Mouse (Mus musculus) stomach, embryonic 14.5 days (tissue): ENCODE measurements around the gene Gtf2h3. TPM values are rescaled to one million over a fixed set of nuclear protein-coding genes. Genes with fewer than 3 reads are reported as not detected.

Experiments
- ATAC-seq: fragments of 200-750 bp; cut with Nextera tagmentation; 2 replicates; pipeline ENCODE4 v1.8.0; 2017; ENCODE audit warnings: low read depth, moderate TSS enrichment; ENCODE audit not compliant: insufficient number of reproducible peaks, insufficient read depth, low FRiP score
- H3K27ac ChIP-seq: fragments of 300-500 bp; sonication (generic); 2 replicates; pipeline ENCODE4 v1.5.1; 2014; ENCODE audit warnings: mild to moderate bottlenecking, low read length, moderate library complexity, mixed read lengths
- H3K27me3 ChIP-seq: fragments of 300-500 bp; sonication (generic); 2 replicates; pipeline ENCODE4 v1.6.1; 2014; ENCODE audit warnings: low read length, control low read depth, mixed read lengths; ENCODE audit not compliant: control insufficient read depth, insufficient read depth
- H3K36me3 ChIP-seq: fragments of 300-500 bp; sonication (generic); 2 replicates; pipeline ENCODE4 v1.6.1; 2014; ENCODE audit warnings: mild to moderate bottlenecking, control low read depth, low read length, moderate library complexity, mixed read lengths; ENCODE audit not compliant: control insufficient read depth, insufficient read depth
- H3K4me1 ChIP-seq: fragments of 300-500 bp; sonication (generic); 2 replicates; pipeline ENCODE4 v1.6.1; 2014; ENCODE audit warnings: low read length, control low read depth, mixed read lengths; ENCODE audit not compliant: control insufficient read depth, insufficient read depth
- H3K4me2 ChIP-seq: fragments of 300-500 bp; sonication (generic); replicated peaks from 2 replicates; pipeline ENCODE4 v1.6.1; 2014; ENCODE audit warnings: low read depth, low read length, control low read depth
- H3K4me3 ChIP-seq: fragments of 300-500 bp; sonication (generic); 2 replicates; pipeline ENCODE4 v1.5.1; 2014; ENCODE audit warnings: low read depth, low read length, control low read depth
- H3K9ac ChIP-seq: fragments of 300-500 bp; sonication (generic); replicated peaks from 2 replicates; pipeline ENCODE4 v1.6.1; 2014; ENCODE audit warnings: low read depth, mild to moderate bottlenecking, control low read depth, low read length, moderate library complexity, mixed read lengths
- H3K9me3 ChIP-seq: fragments of 300-500 bp; sonication (generic); 2 replicates; pipeline ENCODE4 v1.6.1; 2016; ENCODE audit warnings: low read depth, low read length, control low read depth; ENCODE audit not compliant: control insufficient read depth
- WGBS: fragments of 180-500 bp; shearing (Covaris S2); extraction: QIAGEN DNeasy Blood & Tissue Kit; methylation state at CpG from one replicate; pipeline ENCODE4 v1.1.7; 2014; 5-methylcytosine and 5-hydroxymethylcytosine counted together
- polyA plus RNA-seq: library from polyadenylated mRNA; unstranded; fragments of >200 nt; fragmentation: Nextera tagmentation; extraction: Ambion mirVana; gene quantifications from 2 replicates; pipeline ENCODE4 v1.2.1, GENCODE M21; 2014

Gene Gtf2h3
- 72.4 and 73.6 TPM in 2 replicates for polyA plus RNA-seq

GRCm38 (mm10) chr5:124578633-124579317 lies at the start of gene Gtf2h3, which contains the start of gene Eif2b1:
Gene Gtf2h3 (plus strand): TSS chr5:124579140.
Gene Eif2b1 (minus strand): TSS chr5:124579131.
- peak; percentile 93 for ATAC-seq
- H3K4me2 ChIP-seq: peak within 1 kb of the TSS; percentile 74
- WGBS: 1% methylated on average over 51 of the region's 51 CpGs
- H3K36me3 ChIP-seq: peaks cover 25% of the 10 kb centered on the region
- H3K9me3 ChIP-seq: no peaks in the 10 kb centered on the region
- H3K4me3 ChIP-seq: peak within 1 kb of the TSS; percentile 77
- H3K9ac ChIP-seq: peak within 1 kb of the TSS; percentile 66
- no peaks in the 10 kb centered on the region for H3K27me3 ChIP-seq
- H3K4me1 ChIP-seq: peaks cover 14% of the 10 kb centered on the region; the same call in 1 of the 2 replicates
- H3K27ac ChIP-seq: no peak within 1 kb of the TSS

GRCm38 (mm10) chr5:124529191-124529651 lies 49.7 kb upstream of the Gtf2h3 start:
- peak overlapping the region; percentile 69 for H3K4me3 ChIP-seq
- H3K4me2 ChIP-seq: peak overlapping the region; percentile 80
- no peaks in the 10 kb centered on the region for H3K36me3 ChIP-seq
- H3K27ac ChIP-seq: peak overlapping the region; percentile 36; the same call in 1 of the 2 replicates
- ATAC-seq: no peak
- no peaks in the 10 kb centered on the region for H3K27me3 ChIP-seq
- peaks cover 26% of the 10 kb centered on the region for H3K4me1 ChIP-seq
- H3K9ac ChIP-seq: 0 out of 2 replicates have a peak overlapping the region, but pooled peaks have one; percentile 28
- no peaks in the 10 kb centered on the region for H3K9me3 ChIP-seq
- 15% methylated on average over 8 of the region's 8 CpGs for WGBS

- 42% methylated on average over 8 of the region's 8 CpGs for WGBS
- no peaks in the 10 kb centered on the region for H3K27me3 ChIP-seq
- no peak for ATAC-seq
- H3K4me2 ChIP-seq: peak overlapping the region; percentile 80
- no peaks in the 10 kb centered on the region for H3K36me3 ChIP-seq
- peak overlapping the region; percentile 36; the same call in 1 of the 2 replicates for H3K27ac ChIP-seq
- H3K9me3 ChIP-seq: no peaks in the 10 kb centered on the region
- H3K9ac ChIP-seq: no peak overlapping the region
- H3K4me3 ChIP-seq: peak overlapping the region; percentile 69
- H3K4me1 ChIP-seq: peaks cover 26% of the 10 kb centered on the region
Observed at GRCm38 (mm10) chr5:124529697-124530096, 49.2 kb upstream of the Gtf2h3 start.

- H3K4me2 ChIP-seq: peak within 1 kb of the TSS; percentile 80
- no peaks in the 10 kb centered on the region for H3K27me3 ChIP-seq
- under 1% methylated on average over 94 of the region's 96 CpGs for WGBS
- no peaks in the 10 kb centered on the region for H3K9me3 ChIP-seq
- H3K9ac ChIP-seq: peak within 1 kb of the TSS; percentile 37
- peak within 1 kb of the TSS; percentile 69 for H3K27ac ChIP-seq
- H3K4me3 ChIP-seq: peak within 1 kb of the TSS; percentile 69
- H3K36me3 ChIP-seq: no peaks in the 10 kb centered on the region
- peak; percentile 89 for ATAC-seq
- peaks cover 26% of the 10 kb centered on the region for H3K4me1 ChIP-seq
Observed at GRCm38 (mm10) chr5:124530655-124531582, 48.0 kb upstream of the Gtf2h3 start, which contains the start of gene Rilpl1. Gene Rilpl1 (minus strand): TSS chr5:124531391.

GRCm38 (mm10) chr5:124531583-124531930 lies 47.4 kb upstream of the Gtf2h3 start:
- peak overlapping the region; percentile 80 for H3K4me2 ChIP-seq
- H3K4me3 ChIP-seq: peak overlapping the region; percentile 69
- no peaks in the 10 kb centered on the region for H3K27me3 ChIP-seq
- peaks cover 27% of the 10 kb centered on the region for H3K4me1 ChIP-seq
- WGBS: 7% methylated on average over 14 of the region's 14 CpGs
- no peaks in the 10 kb centered on the region for H3K9me3 ChIP-seq
- H3K36me3 ChIP-seq: no peaks in the 10 kb centered on the region
- peak overlapping the region; percentile 37 for H3K9ac ChIP-seq
- ATAC-seq: no peak; the same call in 1 of the 2 replicates
- H3K27ac ChIP-seq: peak overlapping the region; percentile 69; the same call in 1 of the 2 replicates

GRCm38 (mm10) chr5:124532451-124532850 lies 46.5 kb upstream of the Gtf2h3 start:
- H3K27ac ChIP-seq: peak overlapping the region; percentile 58; the same call in 1 of the 2 replicates
- no peaks in the 10 kb centered on the region for H3K9me3 ChIP-seq
- H3K4me2 ChIP-seq: 0 out of 2 replicates have a peak overlapping the region, but pooled peaks have one; percentile 1
- H3K9ac ChIP-seq: no peak overlapping the region; the same call in 1 of the 2 replicates
- no peaks in the 10 kb centered on the region for H3K27me3 ChIP-seq
- H3K4me3 ChIP-seq: no peak overlapping the region
- no peak; the same call in 1 of the 2 replicates for ATAC-seq
- H3K4me1 ChIP-seq: peaks cover 30% of the 10 kb centered on the region
- WGBS: 29% methylated on average over 7 of the region's 7 CpGs
- H3K36me3 ChIP-seq: no peaks in the 10 kb centered on the region

- no peak overlapping the region for H3K4me3 ChIP-seq
- WGBS: 67% methylated on average over 5 of the region's 5 CpGs
- H3K9ac ChIP-seq: no peak overlapping the region
Observed at GRCm38 (mm10) chr5:124535016-124535415, 43.9 kb upstream of the Gtf2h3 start.

GRCm38 (mm10) chr5:124536776-124537175 lies 42.2 kb upstream of the Gtf2h3 start:
- H3K4me3 ChIP-seq: 0 out of 2 replicates have a peak overlapping the region, but pooled peaks have one; percentile 8
- H3K4me2 ChIP-seq: peak overlapping the region; percentile 42
- no peaks in the 10 kb centered on the region for H3K27me3 ChIP-seq
- WGBS: 4% methylated on average over 17 of the region's 17 CpGs
- H3K9me3 ChIP-seq: no peaks in the 10 kb centered on the region
- H3K27ac ChIP-seq: 0 out of 2 replicates have a peak overlapping the region, but pooled peaks have one; percentile 15
- H3K9ac ChIP-seq: peak overlapping the region; percentile 14; the same call in 1 of the 2 replicates
- peaks cover 9% of the 10 kb centered on the region for H3K4me1 ChIP-seq
- ATAC-seq: no peak
- H3K36me3 ChIP-seq: no peaks in the 10 kb centered on the region

More at GRCm38 (mm10) chr5:124535016-124535415, 43.9 kb upstream of the Gtf2h3 start:
- Histone ChIP-seq H3K4me1 (peaks cover 12% of the 10 kb centered on the region), H3K4me2 (no peak overlapping the region), H3K27me3 (no peaks in the 10 kb centered on the region), H3K36me3 (no peaks in the 10 kb centered on the region), H3K9me3 (no peaks in the 10 kb centered on the region), H3K27ac (no peak overlapping the region)
- no peak for ATAC-seq
